Mouse (Mus musculus) midbrain, embryonic 12.5 days (tissue): ENCODE measurements around the gene Atp1a2. TPM values are rescaled to one million over a fixed set of nuclear protein-coding genes. Genes with fewer than 3 reads are reported as not detected.
"Not testable (repeated sequence)": the region's sequence is repeated elsewhere in the genome, so short reads cannot be mapped to it uniquely, and the experiment has no call there.

Experiments used
- ATAC-seq: fragments of 200-750 bp; cut with Nextera tagmentation; 2 replicates; pipeline ENCODE4 v1.8.0; 2017; ENCODE audit warnings: low read depth, moderate TSS enrichment, moderate library complexity; ENCODE audit not compliant: low FRiP score
- H3K27ac ChIP-seq: fragments of 300-500 bp; sonication (generic); replicated peaks from 2 replicates; pipeline ENCODE4 v1.5.1; 2016; ENCODE audit warnings: mild to moderate bottlenecking
- H3K27me3 ChIP-seq: fragments of 300-500 bp; sonication (generic); 2 replicates; pipeline ENCODE4 v1.6.1; 2016; ENCODE audit warnings: mild to moderate bottlenecking
- H3K36me3 ChIP-seq: fragments of 300-500 bp; sonication (generic); 2 replicates; pipeline ENCODE4 v1.6.1; 2016
- H3K4me1 ChIP-seq: fragments of 300-500 bp; sonication (generic); 2 replicates; pipeline ENCODE4 v1.6.1; 2016
- H3K4me2 ChIP-seq: fragments of 300-500 bp; sonication (generic); replicated peaks from 2 replicates; pipeline ENCODE4 v1.6.1; 2016; ENCODE audit warnings: mild to moderate bottlenecking, moderate library complexity
- H3K4me3 ChIP-seq: fragments of 300-500 bp; sonication (generic); 2 replicates; pipeline ENCODE4 v1.5.1; 2016; ENCODE audit warnings: mild to moderate bottlenecking
- H3K9ac ChIP-seq: fragments of 300-500 bp; sonication (generic); replicated peaks from 2 replicates; pipeline ENCODE4 v1.6.1; 2016; ENCODE audit warnings: mild to moderate bottlenecking, moderate library complexity
- H3K9me3 ChIP-seq: fragments of 300-500 bp; sonication (generic); 2 replicates; pipeline ENCODE4 v1.6.1; 2016; ENCODE audit warnings: mild to moderate bottlenecking
- WGBS: fragments of 180-500 bp; shearing (Covaris S2); methylation state at CpG from one replicate; pipeline ENCODE4 v1.1.7; 2016; 5-methylcytosine and 5-hydroxymethylcytosine counted together
- polyA plus RNA-seq: library from polyadenylated mRNA; unstranded; fragments of >200 nt; fragmentation: Nextera tagmentation; extraction: Ambion mirVana; gene quantifications from 2 replicates; pipeline ENCODE4 v1.2.1, GENCODE M21; 2016

The Atp1a2 gene
- polyA plus RNA-seq, 1 experiment from 2014 or later: 13.2 TPM

DNA sequence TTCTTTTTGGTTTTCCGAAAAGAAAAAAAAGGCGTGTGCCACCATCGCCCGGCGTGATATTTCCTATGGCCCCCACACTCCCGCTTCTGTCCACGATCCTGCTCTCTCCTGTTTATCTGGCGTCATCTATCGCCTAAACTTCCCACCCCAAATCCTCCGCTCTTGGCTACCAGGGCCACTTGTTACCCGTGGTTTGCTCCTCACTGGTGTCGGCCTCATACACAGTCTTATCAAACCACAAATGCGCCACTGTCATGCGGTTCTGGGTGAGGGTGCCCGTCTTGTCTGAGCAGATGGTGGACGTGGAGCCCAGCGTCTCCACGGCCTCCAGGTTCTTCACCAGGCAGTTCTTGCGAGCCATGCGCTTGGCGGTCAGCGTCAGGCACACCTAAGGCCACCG, 53.2 kb downstream of the Atp1a2 start:
- not testable (repeated sequence) for H3K36me3 ChIP-seq, H3K9ac ChIP-seq, H3K4me3 ChIP-seq, H3K27ac ChIP-seq, ATAC-seq, H3K9me3 ChIP-seq
- Histone ChIP-seq H3K4me2 (0 out of 2 replicates have a peak overlapping the region, but pooled peaks have one; percentile 4), H3K27me3 (peaks cover 19% of the 10 kb centered on the region), H3K4me1 (peaks cover 22% of the 10 kb centered on the region)
- 48% methylated on average over 23 of the region's 23 CpGs for WGBS

DNA sequence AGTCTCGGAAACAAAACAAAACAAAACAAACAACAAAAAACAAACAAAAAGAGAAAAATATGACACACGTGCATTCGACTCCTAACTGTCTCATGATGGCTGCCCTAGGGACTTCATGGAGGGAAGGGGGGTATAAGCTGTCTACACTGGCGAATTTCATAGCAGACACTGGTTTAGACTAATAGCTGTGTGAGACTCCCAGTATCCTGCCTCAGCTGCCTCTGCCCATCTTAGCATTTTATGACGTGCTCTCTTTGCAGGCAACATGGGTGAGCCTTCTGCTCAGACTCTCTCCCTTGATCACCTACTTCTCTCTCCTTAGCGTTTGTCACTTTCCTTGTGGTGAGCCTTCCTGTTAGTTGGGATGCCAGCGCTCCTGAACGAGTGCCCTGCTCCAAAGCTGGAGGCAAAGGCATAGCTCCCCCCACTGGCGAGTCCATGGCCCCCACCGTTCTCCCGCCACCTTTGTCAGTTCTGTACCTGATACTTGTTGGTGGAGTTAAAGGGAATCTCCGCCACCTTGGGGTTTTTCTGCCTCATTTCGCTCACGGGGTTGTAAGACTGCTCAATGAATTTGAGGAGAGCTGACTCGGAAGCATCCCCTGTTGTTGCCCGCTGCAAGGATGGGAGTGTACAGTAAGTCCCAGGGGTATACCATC, 54.2 kb downstream of the Atp1a2 start:
- H3K36me3 ChIP-seq: no peaks in the 10 kb centered on the region
- 29% methylated on average over 16 of the region's 16 CpGs for WGBS
- no peak overlapping the region; the same call in 1 of the 2 replicates for H3K4me2 ChIP-seq
- no peak overlapping the region for H3K27ac ChIP-seq
- H3K27me3 ChIP-seq: peaks cover 19% of the 10 kb centered on the region
- no peak overlapping the region for H3K4me3 ChIP-seq
- no peaks in the 10 kb centered on the region for H3K9me3 ChIP-seq
- H3K9ac ChIP-seq: no peak overlapping the region
- ATAC-seq: no peak
- H3K4me1 ChIP-seq: peaks cover 22% of the 10 kb centered on the region

DNA sequence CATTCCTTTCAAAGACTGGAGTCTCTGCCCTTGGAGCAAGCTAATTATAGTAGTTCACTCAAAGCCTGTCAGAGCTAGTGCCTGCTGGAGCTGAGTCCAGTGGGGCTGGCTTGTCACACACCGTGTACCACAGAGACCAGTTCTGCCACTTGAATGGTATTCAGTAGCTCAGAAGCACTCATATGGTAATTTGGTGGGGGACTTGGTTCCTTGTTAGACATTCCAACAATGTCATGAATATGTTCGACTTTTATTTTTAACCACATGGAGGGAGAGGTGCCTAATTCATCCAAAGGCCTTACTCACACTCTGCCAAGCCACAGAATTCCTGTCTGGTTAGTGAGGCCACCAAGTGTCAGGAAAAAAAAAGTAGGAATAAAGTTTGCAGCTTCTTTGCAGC, 55.5 kb downstream of the Atp1a2 start:
- Histone ChIP-seq H3K4me2 (no peak overlapping the region), H3K27me3 (peaks cover 19% of the 10 kb centered on the region), H3K36me3 (no peaks in the 10 kb centered on the region), H3K27ac (0 out of 2 replicates have a peak overlapping the region, but pooled peaks have one; percentile 30), H3K4me1 (peaks cover 22% of the 10 kb centered on the region), H3K9ac (no peak overlapping the region), H3K4me3 (no peak overlapping the region), H3K9me3 (no peaks in the 10 kb centered on the region)
- WGBS: 21% methylated on average over 2 of the region's 2 CpGs
- ATAC-seq: peak; percentile 83

DNA sequence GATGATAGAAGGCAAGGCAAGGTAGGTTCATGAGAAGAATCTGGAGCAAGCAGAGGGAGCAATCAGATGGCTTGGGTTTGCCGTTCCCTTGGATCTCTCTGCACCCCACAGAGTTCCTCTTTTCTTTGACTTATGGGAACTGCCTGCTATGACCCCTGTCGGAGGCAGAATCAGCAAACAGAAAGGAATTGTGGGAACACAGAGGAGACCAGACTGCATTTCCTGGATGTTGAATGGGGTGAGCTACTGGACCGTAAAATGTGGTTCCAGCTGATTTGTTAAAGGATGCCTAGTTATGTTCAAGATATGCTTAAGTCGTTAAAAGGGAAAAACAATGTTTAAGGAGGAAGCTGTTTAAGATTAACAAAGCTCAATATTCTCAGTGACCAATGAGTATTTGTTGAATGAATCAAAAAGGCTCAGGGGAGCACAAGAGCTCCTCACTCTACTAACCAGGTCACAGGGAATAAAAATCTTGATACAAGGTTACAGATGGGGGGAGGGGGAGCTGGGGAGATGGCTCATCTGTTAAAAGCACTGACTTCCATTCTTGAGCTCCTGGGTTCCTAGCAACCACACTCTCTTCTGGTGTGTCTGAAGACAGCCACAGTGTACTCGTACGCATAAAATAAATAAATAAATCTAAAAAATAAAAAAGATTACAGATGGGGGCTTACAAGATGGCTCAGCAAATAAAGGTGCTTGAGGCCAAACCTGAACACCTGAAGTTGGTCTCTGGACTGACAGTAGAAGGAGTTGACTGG, 56.7 kb downstream of the Atp1a2 start:
- 32% methylated on average over 6 of the region's 6 CpGs for WGBS
- H3K9ac ChIP-seq: no peak overlapping the region
- no peak overlapping the region for H3K27ac ChIP-seq
- no peak overlapping the region for H3K4me2 ChIP-seq
- no peak overlapping the region for H3K4me3 ChIP-seq
- no peak for ATAC-seq
- no peaks in the 10 kb centered on the region for H3K36me3 ChIP-seq
- H3K9me3 ChIP-seq: no peaks in the 10 kb centered on the region
- peaks cover 19% of the 10 kb centered on the region for H3K27me3 ChIP-seq
- peaks cover 22% of the 10 kb centered on the region for H3K4me1 ChIP-seq

DNA sequence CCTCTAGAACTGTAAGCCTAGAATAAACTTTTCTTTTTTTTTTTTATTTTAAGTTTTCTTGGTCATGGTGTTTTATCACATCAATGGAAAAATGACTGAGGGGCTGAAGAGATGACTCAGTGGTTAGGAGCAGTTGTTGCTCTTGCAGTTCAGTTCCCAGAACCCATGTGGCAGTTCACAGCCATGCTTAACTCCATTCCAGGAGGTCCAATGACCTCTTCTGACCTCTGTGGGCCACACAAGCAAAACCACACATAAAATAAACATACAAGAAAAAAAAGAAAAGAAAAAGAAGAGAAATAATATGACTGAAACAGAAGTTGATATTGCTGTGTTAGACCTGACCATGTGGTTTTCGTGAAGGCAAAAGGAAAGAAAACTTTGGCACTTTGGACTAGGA, 68.6 kb downstream of the Atp1a2 start:
- WGBS: 86% methylated on average over 1 of the region's 1 CpGs
- H3K4me2 ChIP-seq: no peak overlapping the region
- no peaks in the 10 kb centered on the region for H3K36me3 ChIP-seq
- H3K4me3 ChIP-seq: no peak overlapping the region
- no peaks in the 10 kb centered on the region for H3K27me3 ChIP-seq
- no peaks in the 10 kb centered on the region for H3K4me1 ChIP-seq
- H3K9me3 ChIP-seq: no peaks in the 10 kb centered on the region
- no peak overlapping the region for H3K9ac ChIP-seq
- no peak for ATAC-seq
- no peak overlapping the region for H3K27ac ChIP-seq

DNA sequence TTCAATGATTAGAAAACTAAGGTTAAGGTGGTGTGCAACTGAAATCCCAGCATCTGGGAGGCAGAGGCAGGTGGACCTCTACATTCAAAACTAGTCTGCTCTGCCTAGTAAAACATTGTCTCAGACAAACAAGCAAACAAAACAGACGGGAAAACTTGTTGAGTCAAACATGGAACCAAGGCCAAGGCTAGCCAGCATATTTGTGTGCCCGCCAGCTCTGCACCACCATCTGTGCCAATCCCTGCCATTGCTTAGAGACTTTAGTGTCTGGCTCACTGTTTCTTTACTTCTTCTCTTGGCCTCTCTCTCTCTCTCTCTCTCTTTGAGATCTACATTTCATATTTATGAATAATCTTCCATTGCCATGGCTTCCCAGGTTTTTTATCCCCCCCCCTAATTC, 69.7 kb downstream of the Atp1a2 start:
- H3K36me3 ChIP-seq: no peaks in the 10 kb centered on the region
- H3K4me2 ChIP-seq: no peak overlapping the region
- no peaks in the 10 kb centered on the region for H3K9me3 ChIP-seq
- no peaks in the 10 kb centered on the region for H3K27me3 ChIP-seq
- H3K4me3 ChIP-seq: no peak overlapping the region
- no peak for ATAC-seq
- H3K27ac ChIP-seq: no peak overlapping the region
- no peaks in the 10 kb centered on the region for H3K4me1 ChIP-seq
- WGBS: 97% methylated on average over 2 of the region's 2 CpGs
- H3K9ac ChIP-seq: no peak overlapping the region

Other genes starting within 250 kb of the Atp1a2 start
- 11.1 and 11.5 TPM in 2 replicates for gene Nhlh1, start 240.5 kb downstream of the Atp1a2 start, polyA plus RNA-seq
- gene Copa, start 215.5 kb downstream of the Atp1a2 start, polyA plus RNA-seq: 219 and 220 TPM in 2 replicates
- gene Ncstn, start 215.3 kb downstream of the Atp1a2 start, polyA plus RNA-seq: 123 and 128 TPM in 2 replicates
- 168 and 185 TPM in 2 replicates for gene Pex19, start 171.3 kb downstream of the Atp1a2 start, polyA plus RNA-seq
- gene Dcaf8, start 150.0 kb downstream of the Atp1a2 start, polyA plus RNA-seq: 130 and 133 TPM in 2 replicates
- 350 and 356 TPM in 2 replicates for gene Pea15a, start 91.3 kb downstream of the Atp1a2 start, polyA plus RNA-seq
- gene Casq1, start 78.2 kb downstream of the Atp1a2 start, polyA plus RNA-seq: 1.9 and 2.1 TPM in 2 replicates
- not detected in 2 replicates for gene Atp1a4, start 39.6 kb downstream of the Atp1a2 start, polyA plus RNA-seq
- 103 and 106 TPM in 2 replicates for gene Igsf8, start 36.4 kb downstream of the Atp1a2 start, polyA plus RNA-seq
- 1.7 and 2.7 TPM in 2 replicates for gene Kcnj9, start 31.3 kb upstream of the Atp1a2 start, polyA plus RNA-seq
- 0.64 and 0.85 TPM in 2 replicates for gene Kcnj10, start 43.1 kb upstream of the Atp1a2 start, polyA plus RNA-seq
- 10.7 and 11.4 TPM in 2 replicates for gene Pigm, start 78.5 kb upstream of the Atp1a2 start, polyA plus RNA-seq
- 0.18 TPM in 1 of 2 replicates, not detected in the other for gene Slamf9, start 177.3 kb upstream of the Atp1a2 start, polyA plus RNA-seq
- 86.1 and 99.3 TPM in 2 replicates for gene Igsf9, start 183.7 kb upstream of the Atp1a2 start, polyA plus RNA-seq
- gene Tagln2, start 202.0 kb upstream of the Atp1a2 start, polyA plus RNA-seq: 37.0 and 45.9 TPM in 2 replicates
- gene Cfap45, start 222.7 kb upstream of the Atp1a2 start, polyA plus RNA-seq: 1.2 TPM in 2 replicates